Mouse (Mus musculus) heart, embryonic 16.5 days (tissue): Measurements from ENCODE around the gene Krt82. TPM values are rescaled to one million over a fixed set of nuclear protein-coding genes. Genes with fewer than 3 reads are reported as not detected.

ENCODE experiments used
- ATAC-seq: fragments of 200-750 bp; cut with Nextera tagmentation; replicated peaks from 2 replicates; pipeline ENCODE4 v1.8.0; 2017; ENCODE audit warnings: moderate number of reproducible peaks; ENCODE audit not compliant: insufficient read depth, low FRiP score; ENCODE audit errors: extremely low read depth
- H3K27ac ChIP-seq: fragments of 300-500 bp; sonication (generic); 2 replicates; pipeline ENCODE4 v1.5.1; 2014; ENCODE audit warnings: mild to moderate bottlenecking, low read length, control low read depth, moderate library complexity
- H3K27me3 ChIP-seq: fragments of 300-500 bp; sonication (generic); 2 replicates; pipeline ENCODE4 v1.6.1; 2014; ENCODE audit warnings: low read length, mixed read lengths; ENCODE audit not compliant: control insufficient read depth, insufficient read depth
- H3K36me3 ChIP-seq: fragments of 300-500 bp; sonication (generic); 2 replicates; pipeline ENCODE4 v1.6.1; 2014; ENCODE audit not compliant: control insufficient read depth, insufficient read depth
- H3K4me1 ChIP-seq: fragments of 300-500 bp; sonication (generic); 2 replicates; pipeline ENCODE4 v1.6.1; 2014; ENCODE audit warnings: low read length, mixed read lengths; ENCODE audit not compliant: control insufficient read depth, insufficient read depth
- H3K4me2 ChIP-seq: fragments of 300-500 bp; sonication (generic); 2 replicates; pipeline ENCODE4 v1.6.1; 2014; ENCODE audit warnings: low read depth, mild to moderate bottlenecking, control low read depth, low read length
- H3K4me3 ChIP-seq: fragments of 300-500 bp; sonication (generic); 2 replicates; pipeline ENCODE4 v1.5.1; 2014; ENCODE audit warnings: mild to moderate bottlenecking, control low read depth, low read length
- H3K9ac ChIP-seq: fragments of 300-500 bp; sonication (generic); 2 replicates; pipeline ENCODE4 v1.6.1; 2014; ENCODE audit warnings: low read length, control low read depth
- H3K9me3 ChIP-seq: fragments of 300-500 bp; sonication (generic); replicated peaks from 2 replicates; pipeline ENCODE4 v1.6.1; 2016; ENCODE audit warnings: low read length; ENCODE audit not compliant: control insufficient read depth
- WGBS: fragments of 180-500 bp; shearing (Covaris S2); extraction: QIAGEN DNeasy Blood & Tissue Kit; methylation state at CpG from one replicate; pipeline ENCODE4 v1.1.7; 2014; 5-methylcytosine and 5-hydroxymethylcytosine counted together
- polyA plus RNA-seq: library from polyadenylated mRNA; unstranded; fragments of >200 nt; fragmentation: Nextera tagmentation; extraction: Ambion mirVana; gene quantifications from 2 replicates; pipeline ENCODE4 v1.2.1, GENCODE M21; 2015

The Krt82 gene
- not detected in 2 replicates for polyA plus RNA-seq

- 82% methylated on average over 7 of the region's 7 CpGs for WGBS
- no peak within 1 kb of the TSS for H3K27ac ChIP-seq
- H3K9me3 ChIP-seq, result no peaks in the 10 kb centered on the region
- no peak for ATAC-seq
- no peak within 1 kb of the TSS for H3K4me3 ChIP-seq
- H3K27me3 ChIP-seq, result peaks cover 13% of the 10 kb centered on the region; the same call in 1 of the 2 replicates
- H3K4me2 ChIP-seq, result no peak within 1 kb of the TSS
- H3K4me1 ChIP-seq, result no peaks in the 10 kb centered on the region
- no peaks in the 10 kb centered on the region for H3K36me3 ChIP-seq
- H3K9ac ChIP-seq, result no peak within 1 kb of the TSS
These were observed at the start of gene Krt82 for GRCm38 (mm10) chr15:101550567-101550966. Gene Krt82 (minus strand): TSS chr15:101550667.

- H3K27ac ChIP-seq, result no peak overlapping the region
- H3K4me2 ChIP-seq, result no peak overlapping the region
- no peak overlapping the region for H3K4me3 ChIP-seq
- H3K36me3 ChIP-seq, result no peaks in the 10 kb centered on the region
- 57% methylated on average over 6 of the region's 6 CpGs for WGBS
- H3K9ac ChIP-seq, result no peak overlapping the region
- H3K27me3 ChIP-seq, result no peaks in the 10 kb centered on the region
- no peaks in the 10 kb centered on the region for H3K4me1 ChIP-seq
- ATAC-seq, result no peak
- H3K9me3 ChIP-seq, result no peaks in the 10 kb centered on the region
These were observed 48.7 kb upstream of the Krt82 start for GRCm38 (mm10) chr15:101599123-101599522.

- H3K4me1 ChIP-seq, result no peaks in the 10 kb centered on the region
- H3K4me3 ChIP-seq, result no peak overlapping the region
- 76% methylated on average over 10 of the region's 10 CpGs for whole genome bisulfite sequencing
- no peak for ATAC-seq
- no peak overlapping the region for H3K27ac ChIP-seq
- H3K36me3 ChIP-seq, result no peaks in the 10 kb centered on the region
- no peaks in the 10 kb centered on the region for H3K9me3 ChIP-seq
- no peak overlapping the region for H3K4me2 ChIP-seq
- H3K27me3 ChIP-seq, result no peaks in the 10 kb centered on the region
- H3K9ac ChIP-seq, result no peak overlapping the region
These were observed 37.7 kb upstream of the Krt82 start for GRCm38 (mm10) chr15:101588216-101588615.

- H3K36me3 ChIP-seq, result no peaks in the 10 kb centered on the region
- no peak overlapping the region for H3K27ac ChIP-seq
- ATAC-seq, result no peak
- no peak overlapping the region for H3K4me3 ChIP-seq
- H3K9me3 ChIP-seq, result no peaks in the 10 kb centered on the region
- H3K9ac ChIP-seq, result no peak overlapping the region
- H3K4me2 ChIP-seq, result no peak overlapping the region
- 19% methylated on average over 2 of the region's 2 CpGs for WGBS
- no peaks in the 10 kb centered on the region for H3K4me1 ChIP-seq
- H3K27me3 ChIP-seq, result no peaks in the 10 kb centered on the region; the same call in 1 of the 2 replicates
These were observed 34.0 kb upstream of the Krt82 start for GRCm38 (mm10) chr15:101584456-101584855.

GRCm38 (mm10) chr15:101583211-101583965 lies 32.9 kb upstream of the Krt82 start:
- no peaks in the 10 kb centered on the region for H3K9me3 ChIP-seq
- H3K4me3 ChIP-seq, result no peak overlapping the region
- no peak overlapping the region for H3K9ac ChIP-seq
- H3K27me3 ChIP-seq, result no peaks in the 10 kb centered on the region; the same call in 1 of the 2 replicates
- H3K27ac ChIP-seq, result no peak overlapping the region
- WGBS, result 74% methylated on average over 8 of the region's 8 CpGs
- H3K4me1 ChIP-seq, result no peaks in the 10 kb centered on the region
- no peak overlapping the region for H3K4me2 ChIP-seq
- no peak for ATAC-seq
- H3K36me3 ChIP-seq, result no peaks in the 10 kb centered on the region

- no peak for ATAC-seq
- Histone ChIP-seq H3K36me3 (no peaks in the 10 kb centered on the region), H3K4me2 (no peak overlapping the region), H3K27me3 (no peaks in the 10 kb centered on the region; the same call in 1 of the 2 replicates), H3K27ac (no peak overlapping the region), H3K9me3 (no peaks in the 10 kb centered on the region), H3K9ac (no peak overlapping the region), H3K4me1 (no peaks in the 10 kb centered on the region), H3K4me3 (no peak overlapping the region)
- 61% methylated on average over 3 of the region's 3 CpGs for WGBS
These were observed 31.2 kb upstream of the Krt82 start for GRCm38 (mm10) chr15:101581701-101582100.

- Histone ChIP-seq H3K27me3 (peaks cover 4% of the 10 kb centered on the region), H3K27ac (no peak overlapping the region), H3K9ac (no peak overlapping the region), H3K4me1 (no peaks in the 10 kb centered on the region), H3K9me3 (no peaks in the 10 kb centered on the region), H3K36me3 (no peaks in the 10 kb centered on the region), H3K4me3 (no peak overlapping the region), H3K4me2 (no peak overlapping the region)
- ATAC-seq, result no peak
- WGBS, result 67% methylated on average over 5 of the region's 5 CpGs
These were observed 25.0 kb upstream of the Krt82 start for GRCm38 (mm10) chr15:101575506-101575905.

- Histone ChIP-seq H3K9me3 (no peaks in the 10 kb centered on the region), H3K4me3 (no peak within 1 kb of the TSS), H3K4me1 (no peaks in the 10 kb centered on the region), H3K27me3 (peaks cover 4% of the 10 kb centered on the region; the same call in 1 of the 2 replicates), H3K36me3 (no peaks in the 10 kb centered on the region), H3K9ac (no peak within 1 kb of the TSS), H3K4me2 (no peak within 1 kb of the TSS), H3K27ac (no peak within 1 kb of the TSS)
- ATAC-seq, result no peak
- WGBS, result 60% methylated on average over 15 of the region's 15 CpGs
These were observed 23.4 kb upstream of the Krt82 start, which contains the start of gene Krt75 for GRCm38 (mm10) chr15:101573796-101574345. Gene Krt75 (minus strand): TSS chr15:101573904.

- Histone ChIP-seq H3K4me3 (no peak overlapping the region), H3K9ac (no peak overlapping the region), H3K4me1 (no peaks in the 10 kb centered on the region), H3K27me3 (peaks cover 4% of the 10 kb centered on the region; the same call in 1 of the 2 replicates), H3K4me2 (no peak overlapping the region), H3K36me3 (no peaks in the 10 kb centered on the region), H3K9me3 (no peaks in the 10 kb centered on the region), H3K27ac (no peak overlapping the region)
- no peak for ATAC-seq
- 36% methylated on average over 7 of the region's 7 CpGs for WGBS
These were observed 17.3 kb upstream of the Krt82 start for GRCm38 (mm10) chr15:101567780-101568179.
